ENCODE assay signal across 9 mouse cellular contexts in the genomic region with DNA sequence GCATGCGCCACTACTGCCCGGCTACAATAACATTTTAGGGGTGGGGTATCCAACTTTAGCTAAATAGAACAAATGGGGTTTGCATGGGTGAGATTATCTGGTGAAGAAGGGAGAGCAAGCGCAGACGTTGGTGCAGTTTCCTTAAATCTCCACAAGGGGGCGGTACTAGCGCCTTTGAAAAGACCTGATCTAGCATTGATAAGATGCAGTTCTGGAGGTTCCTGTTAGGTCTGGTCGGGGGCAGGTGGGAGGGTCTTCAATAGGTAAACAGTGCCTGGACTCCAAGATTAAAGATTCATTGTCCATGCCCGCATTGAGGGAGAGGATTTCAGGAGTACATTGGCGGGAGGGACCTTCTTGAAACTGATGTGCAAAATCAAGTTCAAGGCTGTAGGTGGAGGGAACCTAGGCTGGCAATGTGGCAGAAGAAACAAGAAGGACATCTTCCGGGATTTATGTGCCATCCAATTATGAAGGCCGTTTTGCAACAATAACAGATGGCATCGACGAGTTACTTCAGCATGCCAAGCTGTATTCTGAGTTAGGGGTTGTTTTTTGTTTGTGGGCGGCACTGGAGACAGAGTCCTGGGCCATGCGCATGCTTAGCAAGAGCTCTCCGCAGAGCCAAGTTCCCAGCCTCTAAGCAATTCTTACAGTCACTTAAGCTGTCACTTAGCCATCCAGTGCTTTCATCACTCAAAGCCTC. TPM values are rescaled to one million over a fixed set of nuclear protein-coding genes. Genes with fewer than 3 reads are reported as not detected.
DNase-seq lines count a peak whose midpoint lies in the region; ATAC-seq and TF ChIP-seq lines count a peak whose summit lies in the region.
"Had no signal": no experiment of that assay in that cellular context is flagged by ENCODE, and none has a peak within 500 bp of the region (broad histone marks: within the 10 kb centered on the region; RNA-seq: fewer than 3 reads in every experiment).

No protein-coding gene starts in this region.

- no peak overlapping the region for H3K9ac ChIP-seq in midbrain, postnatal 0 days (replicated peaks; ENCODE audit: low read length, poor library complexity, severe bottlenecking)

- TF ChIP-seq POLR2A in testis, adult 2 months (IDR thresholded peaks at IDR 0.05; ENCODE audit: control insufficient read depth, low read depth, low read length), result no peak

- peaks cover 14% of the 10 kb centered on the region for H3K4me1 ChIP-seq in testis, adult 2 months (ENCODE audit: control insufficient read depth, insufficient read depth, low read length)
- H3K4me1 ChIP-seq in midbrain, postnatal 0 days (ENCODE audit: insufficient read depth, low read length), result no peaks in the 10 kb centered on the region

- no peak overlapping the region for H3K27ac ChIP-seq in testis, adult 2 months (ENCODE audit: control insufficient read depth, insufficient read depth, low read depth, low read length)
- H3K27ac ChIP-seq in midbrain, postnatal 0 days (ENCODE audit: low read depth, low read length), result no peak overlapping the region

- ATAC-seq in cerebellum, adult (ENCODE audit: insufficient number of reproducible peaks, low FRiP score, low TSS enrichment), result no peak
- 0 out of 2 replicates have a peak, but pooled peaks have one; percentile 49 for ATAC-seq in common myeloid progenitor, adult 5-6 weeks (replicated peaks; ENCODE audit: low read depth, poor library complexity, severe bottlenecking)
- 0 out of 2 replicates have a peak, but pooled peaks have one; percentile 16 for ATAC-seq in midbrain, postnatal 0 days (ENCODE audit: low FRiP score)

- H3K4me3 ChIP-seq in testis, adult 2 months (ENCODE audit: control insufficient read depth, low read depth, low read length), result no peak overlapping the region
- H3K4me3 ChIP-seq in midbrain, postnatal 0 days (ENCODE audit: low read depth, low read length), result no peak overlapping the region

- no peaks in the 10 kb centered on the region for H3K36me3 ChIP-seq in testis, adult 2 months (ENCODE audit: control insufficient read depth, insufficient read depth, low read length)
- H3K36me3 ChIP-seq in midbrain, postnatal 0 days (ENCODE audit: insufficient read depth, low read length), result no peaks in the 10 kb centered on the region

- peak; percentile 35 for DNase-seq in cerebellum, adult 11 months
- no peak for DNase-seq in testis, postnatal 10 days (ENCODE audit: low spot score)
- DNase-seq in layer of hippocampus, adult 9-11 months, result peak; percentile 65
- DNase-seq in midbrain, postnatal 0 days (ENCODE audit: low spot score), result peak; percentile 74
- DNase-seq in thymus, postnatal 36 days, result peak; percentile 29 to 30

- 33% methylated on average over 16 of the region's 16 CpGs for WGBS in midbrain, postnatal 0 days

- H3K9me3 ChIP-seq in midbrain, postnatal 0 days (ENCODE audit: low read length), result no peaks in the 10 kb centered on the region

- 0 out of 2 replicates have a peak, but pooled peaks have one; percentile 14 for TF ChIP-seq CTCF in testis, adult 2 months (IDR thresholded peaks at IDR 0.05; ENCODE audit: control insufficient read depth, insufficient read depth, insufficient replicate concordance, low read depth, low read length)
- peak; percentile 85 for TF ChIP-seq CTCF in midbrain, postnatal 0 days (IDR thresholded peaks at IDR 0.05)

- H3K4me2 ChIP-seq in midbrain, postnatal 0 days (ENCODE audit: low read depth, low read length, poor library complexity, severe bottlenecking), result no peak overlapping the region

- H3K27me3 ChIP-seq in testis, adult 2 months (ENCODE audit: control insufficient read depth, insufficient read depth, low read length), result no peaks in the 10 kb centered on the region
- H3K27me3 ChIP-seq in midbrain, postnatal 0 days (ENCODE audit: insufficient read depth, low read length), result no peaks in the 10 kb centered on the region

RNA-seq across cellular contexts. Expression of gene Prodh2, which starts 3.0 kb away (rescaled TPM):
- 0.10 TPM in 1 of 2 replicates, not detected in the other for polyA plus RNA-seq in testis, adult 2 months (2012; rRNA removed)
- not detected in 2 replicates for total RNA-seq in common myeloid progenitor, adult 5-6 weeks (2017)
- not detected in 2 replicates for total RNA-seq in midbrain, postnatal 0 days (2014; rRNA removed)
- not detected in 2 replicates for polyA plus RNA-seq in midbrain, postnatal 0 days (2015; fragmentation: Nextera tagmentation; extraction: Ambion mirVana)
- polyA plus RNA-seq: neural tube, embryonic 14.5 days had no signal

RNA-seq across cellular contexts. Expression of gene Nphs1, which starts 32.3 kb away (rescaled TPM):
- polyA plus RNA-seq in testis, adult 2 months (2012; rRNA removed), result 0.07 and 0.12 TPM in 2 replicates
- total RNA-seq in common myeloid progenitor, adult 5-6 weeks (2017), result 0.19 and 1.8 TPM in 2 replicates
- total RNA-seq in midbrain, postnatal 0 days (2014; rRNA removed), result 0.33 TPM in 1 of 2 replicates, not detected in the other
- 0.11 TPM in 1 of 2 replicates, not detected in the other for polyA plus RNA-seq in midbrain, postnatal 0 days (2015; fragmentation: Nextera tagmentation; extraction: Ambion mirVana)
- polyA plus RNA-seq: neural tube, embryonic 14.5 days had no signal

RNA-seq across cellular contexts. Expression of gene Kirrel2, which starts 32.9 kb away (rescaled TPM):
- 0.31 TPM in 1 of 2 replicates, not detected in the other for polyA plus RNA-seq in testis, adult 2 months (2012; rRNA removed)
- total RNA-seq in common myeloid progenitor, adult 5-6 weeks (2017), result not detected in 2 replicates
- total RNA-seq in midbrain, postnatal 0 days (2014; rRNA removed), result 0.99 and 4.9 TPM in 2 replicates
- polyA plus RNA-seq in midbrain, postnatal 0 days (2015; fragmentation: Nextera tagmentation; extraction: Ambion mirVana), result 0.32 and 0.43 TPM in 2 replicates

RNA-seq across cellular contexts. Expression of gene Arhgap33, which starts 44.5 kb away (rescaled TPM):
- 136 TPM in 2 replicates for polyA plus RNA-seq in testis, adult 2 months (2012; rRNA removed)
- total RNA-seq in common myeloid progenitor, adult 5-6 weeks (2017), result 5.2 and 9.1 TPM in 2 replicates
- 67.0 and 68.2 TPM in 2 replicates for total RNA-seq in midbrain, postnatal 0 days (2014; rRNA removed)
- 113 TPM in 2 replicates for polyA plus RNA-seq in midbrain, postnatal 0 days (2015; fragmentation: Nextera tagmentation; extraction: Ambion mirVana)

RNA-seq across cellular contexts. Expression of gene Aplp1, which starts 45.1 kb away (rescaled TPM):
- polyA plus RNA-seq in testis, adult 2 months (2012; rRNA removed), result 15.1 and 15.6 TPM in 2 replicates
- not detected in 2 replicates for total RNA-seq in common myeloid progenitor, adult 5-6 weeks (2017)
- total RNA-seq in midbrain, postnatal 0 days (2014; rRNA removed), result 923 and 924 TPM in 2 replicates
- polyA plus RNA-seq in midbrain, postnatal 0 days (2015; fragmentation: Nextera tagmentation; extraction: Ambion mirVana), result 811 and 814 TPM in 2 replicates
